Mouse (Mus musculus) stomach, postnatal 0 days (tissue): ENCODE measurements at regions not wholly inside any gene's neighbourhood (a gene's known extent, or its start where the extent isn't known, plus 50 kb on each side); places are given as distances from the start of the nearest gene placed in this dataset.

Experiments
- ATAC-seq: fragments of 200-750 bp; cut with Nextera tagmentation; 2 replicates; pipeline ENCODE4 v1.8.0; 2017; ENCODE audit not compliant: low FRiP score, low TSS enrichment
- DNase-seq: peaks from one replicate; pipeline ENCODE4 v3.0.0-alpha.2; 2016; ENCODE audit warnings: low spot score
- H3K27ac ChIP-seq: fragments of 300-500 bp; sonication (generic); replicated peaks from 2 replicates; pipeline ENCODE4 v1.5.1; 2014; ENCODE audit warnings: mild to moderate bottlenecking, control low read depth
- H3K27me3 ChIP-seq: fragments of 300-500 bp; sonication (generic); 2 replicates; pipeline ENCODE4 v1.6.1; 2014; ENCODE audit warnings: low read length; ENCODE audit not compliant: control insufficient read depth, insufficient read depth
- H3K36me3 ChIP-seq: fragments of 300-500 bp; sonication (generic); 2 replicates; pipeline ENCODE4 v1.6.1; 2014; ENCODE audit warnings: low read length, mixed read lengths; ENCODE audit not compliant: control insufficient read depth, insufficient read depth
- H3K4me1 ChIP-seq: fragments of 300-500 bp; sonication (generic); replicated peaks from 2 replicates; pipeline ENCODE4 v1.6.1; 2014; ENCODE audit warnings: antibody characterized with exemption; ENCODE audit not compliant: control insufficient read depth, insufficient read depth
- H3K4me2 ChIP-seq: fragments of 300-500 bp; sonication (generic); replicated peaks from 2 replicates; pipeline ENCODE4 v1.6.1; 2014; ENCODE audit warnings: low read depth, mild to moderate bottlenecking, control low read depth, moderate library complexity
- H3K4me3 ChIP-seq: fragments of 300-500 bp; sonication (generic); 2 replicates; pipeline ENCODE4 v1.5.1; 2014; ENCODE audit warnings: low read depth, low read length, control low read depth
- H3K9ac ChIP-seq: fragments of 300-500 bp; sonication (generic); 2 replicates; pipeline ENCODE4 v1.6.1; 2014; ENCODE audit warnings: mild to moderate bottlenecking, low read length, control low read depth, mixed read lengths
- H3K9me3 ChIP-seq: fragments of 300-500 bp; sonication (generic); 2 replicates; pipeline ENCODE4 v1.6.1; 2016; ENCODE audit warnings: low read length; ENCODE audit not compliant: control insufficient read depth
- CTCF ChIP-seq: IDR thresholded peaks from 2 replicates; pipeline ENCODE4 v1.5.1; 2016; ENCODE audit warnings: antibody characterized with exemption, low read depth, mild to moderate bottlenecking, moderate library complexity
- EP300 ChIP-seq: optimal IDR thresholded peaks from 2 replicates; pipeline ENCODE3; 2016; ENCODE audit warnings: antibody characterized with exemption
- WGBS: fragments of 180-500 bp; shearing (Covaris S2); extraction: QIAGEN DNeasy Blood & Tissue Kit; methylation state at CpG from one replicate; pipeline ENCODE4 v1.1.7; 2014; 5-methylcytosine and 5-hydroxymethylcytosine counted together

DNA sequence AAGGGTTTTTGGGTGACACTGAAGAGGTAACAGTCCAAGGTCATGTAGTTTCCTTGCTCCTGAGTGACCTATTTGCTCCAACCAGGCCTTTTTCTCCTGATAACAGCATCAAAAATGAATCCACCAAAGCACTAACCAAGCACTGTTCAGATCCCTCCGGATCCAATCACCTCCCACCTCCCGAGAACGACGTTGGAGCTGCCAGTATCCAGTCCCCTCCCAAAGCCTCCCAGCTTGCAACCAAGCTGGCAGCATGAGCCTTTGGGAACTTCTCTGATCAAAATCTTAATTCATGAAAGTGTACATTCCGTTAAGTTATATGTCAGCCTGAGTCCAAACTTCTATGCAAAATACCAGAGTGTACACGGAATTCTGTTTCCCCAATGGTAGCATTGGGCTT is 126.3 kb downstream of the Efnb2 start:
- WGBS, result 50% methylated on average over 6 of the region's 6 CpGs
- Histone ChIP-seq H3K4me2 (no peak overlapping the region), H3K36me3 (no peaks in the 10 kb centered on the region), H3K27ac (no peak overlapping the region), H3K9me3 (no peaks in the 10 kb centered on the region), H3K9ac (no peak overlapping the region), H3K4me3 (no peak overlapping the region), H3K4me1 (no peaks in the 10 kb centered on the region), H3K27me3 (no peaks in the 10 kb centered on the region)
- ATAC-seq (no peak), DNase-seq (no peak)
- TF ChIP-seq EP300, result no peak
- TF ChIP-seq CTCF, result no peak

DNA sequence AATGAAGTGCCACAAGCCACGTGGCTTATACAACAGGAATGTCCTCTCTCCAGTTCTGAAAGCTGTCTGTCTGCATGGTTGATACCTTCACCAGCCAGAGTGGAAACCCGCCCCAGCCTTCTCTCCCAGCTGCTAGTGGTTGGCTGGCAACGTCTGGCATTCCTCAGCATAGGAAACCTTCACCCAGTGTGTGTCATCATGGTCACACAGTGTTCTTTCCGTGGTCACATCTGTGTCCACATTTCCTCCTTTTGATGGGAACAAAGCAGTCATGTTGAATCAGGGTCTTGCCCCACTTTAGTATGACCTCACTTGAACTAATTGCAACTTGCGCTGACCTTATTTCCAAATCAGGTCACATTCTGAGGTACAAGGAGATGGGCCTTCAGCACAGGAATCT is 128.1 kb downstream of the Efnb2 start:
- Histone ChIP-seq H3K27ac (no peak overlapping the region), H3K9me3 (no peaks in the 10 kb centered on the region), H3K9ac (no peak overlapping the region), H3K27me3 (no peaks in the 10 kb centered on the region), H3K4me3 (no peak overlapping the region), H3K36me3 (no peaks in the 10 kb centered on the region), H3K4me2 (no peak overlapping the region), H3K4me1 (no peaks in the 10 kb centered on the region)
- TF ChIP-seq EP300, result no peak
- no peak for TF ChIP-seq CTCF
- DNase-seq (no peak), ATAC-seq (no peak)
- WGBS, result 82% methylated on average over 5 of the region's 5 CpGs

DNA sequence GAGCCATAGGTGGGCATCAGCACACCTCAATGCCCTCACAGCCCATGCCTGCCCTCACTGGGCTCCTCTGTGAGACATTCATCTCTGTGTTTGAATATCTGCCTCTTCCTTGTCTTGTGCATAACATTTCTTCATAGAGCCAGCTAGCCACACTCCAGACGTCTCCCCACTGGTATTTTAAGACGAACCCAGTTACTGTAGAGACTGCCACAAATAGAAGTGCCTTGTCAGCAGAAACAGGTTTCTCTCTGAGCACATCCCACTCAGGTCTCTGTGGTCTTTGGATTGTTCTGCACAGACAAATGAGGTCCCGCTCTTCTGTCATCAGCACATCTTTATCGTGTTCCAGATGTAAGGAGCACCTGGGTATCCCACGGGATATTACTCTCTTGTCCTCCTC is 130.5 kb downstream of the Efnb2 start:
- Histone ChIP-seq H3K4me3 (no peak overlapping the region), H3K4me2 (no peak overlapping the region), H3K27me3 (no peaks in the 10 kb centered on the region), H3K4me1 (no peaks in the 10 kb centered on the region), H3K9ac (no peak overlapping the region), H3K9me3 (no peaks in the 10 kb centered on the region), H3K27ac (no peak overlapping the region), H3K36me3 (no peaks in the 10 kb centered on the region)
- TF ChIP-seq CTCF (no peak), EP300 (no peak)
- DNase-seq (no peak), ATAC-seq (no peak)
- WGBS, result 65% methylated on average over 5 of the region's 5 CpGs

DNA sequence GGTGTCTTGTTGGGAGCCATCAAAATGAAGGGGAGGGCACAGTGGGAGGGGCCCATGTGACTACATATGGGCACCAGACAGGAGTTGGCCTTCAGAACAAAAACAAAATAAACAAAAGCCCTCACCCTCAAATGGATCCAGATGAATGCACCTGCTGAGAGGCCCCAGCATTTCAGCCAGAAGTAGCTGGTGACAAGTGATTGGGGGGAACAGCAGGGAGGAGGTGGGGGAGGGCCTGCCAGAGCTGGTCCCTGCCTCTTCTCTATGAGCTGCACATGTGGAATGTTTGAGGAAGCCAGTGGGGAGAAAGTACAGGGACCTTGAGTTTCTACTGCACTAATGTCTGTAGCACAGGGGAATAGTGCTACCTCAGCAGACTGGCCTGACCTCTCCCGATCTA is 139.5 kb downstream of the Efnb2 start:
- no peaks in the 10 kb centered on the region for H3K4me1 ChIP-seq
- no peaks in the 10 kb centered on the region for H3K27me3 ChIP-seq
- H3K9ac ChIP-seq, result no peak overlapping the region
- 91% methylated on average over 1 of the region's 1 CpGs for WGBS
- DNase-seq (no peak), ATAC-seq (no peak)
- H3K9me3 ChIP-seq, result no peaks in the 10 kb centered on the region
- H3K4me2 ChIP-seq, result no peak overlapping the region
- no peak for TF ChIP-seq EP300
- no peak for TF ChIP-seq CTCF
- H3K4me3 ChIP-seq, result no peak overlapping the region
- no peaks in the 10 kb centered on the region for H3K36me3 ChIP-seq
- no peak overlapping the region for H3K27ac ChIP-seq

- no peaks in the 10 kb centered on the region for H3K36me3 ChIP-seq
- no peak for ATAC-seq
- H3K27ac ChIP-seq, result no peak overlapping the region
- H3K4me1 ChIP-seq, result no peaks in the 10 kb centered on the region
- no peak for TF ChIP-seq CTCF
- no peak for TF ChIP-seq EP300
- no peaks in the 10 kb centered on the region for H3K27me3 ChIP-seq
- H3K4me2 ChIP-seq, result no peak overlapping the region
- 84% methylated on average over 3 of the region's 3 CpGs for WGBS
- H3K4me3 ChIP-seq, result no peak overlapping the region
- H3K9ac ChIP-seq, result no peak overlapping the region
- DNase-seq, result no peak
- no peaks in the 10 kb centered on the region for H3K9me3 ChIP-seq
These were observed 141.3 kb downstream of the Efnb2 start for GRCm38 (mm10) chr8:8519772-8520191.

- TF ChIP-seq CTCF (no peak), EP300 (no peak)
- Histone ChIP-seq H3K4me1 (no peaks in the 10 kb centered on the region), H3K27ac (no peak overlapping the region), H3K27me3 (no peaks in the 10 kb centered on the region), H3K9ac (no peak overlapping the region), H3K4me3 (no peak overlapping the region), H3K4me2 (no peak overlapping the region), H3K9me3 (no peaks in the 10 kb centered on the region), H3K36me3 (no peaks in the 10 kb centered on the region)
- WGBS, result 67% methylated on average over 2 of the region's 2 CpGs
- DNase-seq, result no peak
- ATAC-seq, result no peak
These were observed 143.4 kb downstream of the Efnb2 start for GRCm38 (mm10) chr8:8517599-8517998.
